Mouse (Mus musculus) spleen, adult 12 weeks (tissue): ENCODE data around the gene Sobp.

Experiments used
- DNase-seq: peaks from one replicate; pipeline ENCODE4 v3.0.0; 2022; ENCODE audit warnings: low spot score

The Sobp gene

DNA sequence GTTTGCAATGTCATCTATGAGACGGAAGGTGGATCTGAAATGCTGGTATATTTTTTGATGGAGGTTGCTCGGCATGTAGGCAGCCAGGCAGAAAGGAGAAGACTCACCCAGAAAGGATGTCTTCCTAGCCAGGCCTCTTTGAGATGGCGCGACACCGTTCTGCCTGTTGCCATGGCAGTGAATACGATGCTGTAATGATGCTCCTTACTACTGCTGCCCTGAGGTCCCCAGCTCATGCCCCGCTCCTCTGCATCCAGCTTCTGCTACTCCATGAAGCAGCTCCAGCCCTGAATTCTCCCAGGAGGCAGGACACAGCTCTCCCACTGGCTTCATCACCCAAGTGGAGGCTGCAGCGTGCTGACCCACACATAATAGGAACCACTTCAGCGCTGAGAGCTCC lies 183.3 kb downstream of the Sobp start:
- DNase-seq: no peak

- DNase-seq: no peak
Measured at GRCm38 (mm10) chr10:42989910-42990309, 184.4 kb downstream of the Sobp start.

DNA sequence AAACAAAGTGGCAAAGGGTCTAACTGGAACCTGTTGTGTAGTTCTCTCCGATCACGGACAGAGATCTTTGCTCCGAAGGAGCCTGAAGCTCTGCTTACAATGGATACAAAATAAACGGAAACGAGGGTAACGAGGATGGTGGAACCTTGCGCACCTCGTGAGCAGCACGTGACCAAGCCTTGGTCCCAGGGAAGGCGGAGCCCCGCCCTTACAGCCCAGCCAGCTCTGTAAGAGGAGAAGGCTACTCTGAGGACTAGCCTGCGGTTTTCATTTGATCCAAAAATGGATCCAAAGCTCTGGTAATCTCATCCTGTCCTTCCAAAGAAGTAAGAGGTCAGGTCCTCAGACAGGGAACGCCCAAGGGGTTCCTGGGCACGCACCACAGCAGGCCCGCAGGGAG lies 185.7 kb downstream of the Sobp start:
- no peak for DNase-seq

GRCm38 (mm10) chr10:42987594-42988052 lies 186.7 kb downstream of the Sobp start:
- DNase-seq: no peak

- DNase-seq: no peak
Measured at GRCm38 (mm10) chr10:42984886-42985285, 189.4 kb downstream of the Sobp start.

GRCm38 (mm10) chr10:42980999-42981757 lies 193.2 kb downstream of the Sobp start:
- no peak for DNase-seq

DNA sequence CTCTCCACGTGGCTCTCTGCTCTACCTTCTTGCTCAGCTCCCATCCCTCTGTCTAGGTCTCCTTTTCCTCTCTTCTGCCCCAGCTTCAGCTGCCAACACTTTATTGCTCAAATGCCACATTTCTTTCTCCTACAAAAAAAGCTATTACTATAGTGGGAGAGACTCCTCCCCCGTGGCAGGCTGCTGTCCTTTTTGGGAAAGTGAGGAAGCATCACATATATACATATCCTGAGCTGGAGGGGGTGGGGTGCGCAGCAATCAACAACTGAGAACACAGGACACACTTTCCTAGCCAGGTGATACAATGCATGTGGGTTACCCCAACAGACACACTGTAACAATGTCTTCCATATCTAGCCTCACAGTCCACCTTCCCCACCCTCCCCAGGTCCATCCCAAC lies 196.0 kb downstream of the Sobp start:
- no peak for DNase-seq

DNA sequence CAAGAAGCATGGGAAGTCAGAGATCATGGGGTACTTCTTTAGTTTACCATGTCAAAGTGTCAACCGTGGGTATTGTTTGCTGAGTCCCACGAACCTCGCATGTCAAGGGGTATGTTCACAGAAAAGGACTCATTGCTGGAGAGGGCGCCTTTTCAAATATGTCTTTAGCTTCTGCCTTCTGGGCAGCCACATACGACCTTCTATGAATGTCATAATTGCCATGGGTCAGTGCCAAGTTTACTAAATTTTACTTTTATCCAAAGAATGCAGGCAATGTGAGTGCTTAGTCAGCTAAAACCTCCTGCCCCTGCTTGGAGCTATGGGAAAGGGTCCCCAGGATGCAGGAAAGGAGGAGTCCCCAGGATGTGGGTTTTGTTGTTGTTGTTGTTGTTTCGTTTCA lies 197.8 kb downstream of the Sobp start:
- DNase-seq: no peak

GRCm38 (mm10) chr10:42973537-42973936 lies 200.8 kb downstream of the Sobp start:
- no peak for DNase-seq

- DNase-seq: no peak
Measured at GRCm38 (mm10) chr10:42972504-42973172, 201.7 kb downstream of the Sobp start.

DNA sequence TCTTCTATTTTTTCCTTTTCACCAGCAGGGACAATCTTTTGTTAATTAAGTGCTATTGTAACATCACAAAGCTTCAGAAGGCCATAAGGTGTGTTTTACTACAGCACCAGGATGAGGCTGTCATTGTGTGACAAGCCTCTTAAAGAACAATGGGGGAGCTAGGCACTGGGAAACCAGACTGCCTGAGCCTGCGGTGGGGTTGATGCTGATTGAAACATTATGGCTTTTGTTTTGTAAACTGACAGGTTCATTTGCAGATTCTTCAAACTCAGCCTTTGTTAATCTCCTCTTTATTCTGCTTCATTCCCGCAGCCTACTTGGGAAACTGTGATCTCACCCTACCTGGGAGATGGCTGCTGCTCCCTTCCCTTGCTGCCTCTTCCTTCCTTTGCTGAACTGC lies 206.0 kb downstream of the Sobp start:
- no peak for DNase-seq

DNA sequence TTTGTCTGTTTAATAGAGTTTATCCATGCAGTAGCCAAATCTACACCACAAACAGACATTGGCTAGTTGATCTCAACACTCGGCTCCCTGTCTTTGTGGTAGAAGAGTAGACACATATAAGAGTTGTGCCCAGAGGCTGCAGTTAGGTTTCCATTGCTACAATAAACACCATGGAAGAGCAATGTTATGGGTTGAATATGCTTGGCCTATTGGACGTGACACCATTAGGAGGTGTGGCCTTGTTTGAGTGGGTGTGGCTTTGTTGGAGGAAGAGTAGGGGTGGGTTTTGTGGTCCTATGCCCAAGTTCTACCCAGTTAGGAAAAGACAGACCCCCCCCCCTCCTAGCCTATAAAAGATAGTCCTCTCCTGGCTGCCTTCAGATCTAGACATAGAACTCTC lies 211.3 kb downstream of the Sobp start:
- no peak for DNase-seq

DNA sequence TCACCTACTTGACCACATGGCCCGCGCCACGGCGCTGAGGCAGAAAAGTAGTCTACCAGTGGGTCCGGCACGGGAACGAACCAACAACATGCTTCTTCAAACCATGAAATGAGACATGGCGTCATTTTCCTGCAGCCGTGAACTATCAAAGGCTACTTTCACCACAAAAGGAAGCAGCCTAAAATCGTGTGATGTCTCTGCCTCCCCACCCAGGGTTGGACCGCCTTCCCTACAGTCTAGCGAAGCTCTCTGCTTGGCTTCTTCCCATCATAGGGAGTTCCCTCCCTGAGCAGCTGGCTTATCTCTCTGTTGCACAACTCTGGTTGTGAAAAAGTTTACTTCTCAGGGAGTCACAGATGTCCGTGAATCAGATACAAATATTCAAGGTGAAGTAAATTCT lies 211.7 kb downstream of the Sobp start:
- DNase-seq: no peak

GRCm38 (mm10) chr10:42962181-42962601 lies 212.1 kb downstream of the Sobp start:
- DNase-seq: peak; percentile 5

DNA sequence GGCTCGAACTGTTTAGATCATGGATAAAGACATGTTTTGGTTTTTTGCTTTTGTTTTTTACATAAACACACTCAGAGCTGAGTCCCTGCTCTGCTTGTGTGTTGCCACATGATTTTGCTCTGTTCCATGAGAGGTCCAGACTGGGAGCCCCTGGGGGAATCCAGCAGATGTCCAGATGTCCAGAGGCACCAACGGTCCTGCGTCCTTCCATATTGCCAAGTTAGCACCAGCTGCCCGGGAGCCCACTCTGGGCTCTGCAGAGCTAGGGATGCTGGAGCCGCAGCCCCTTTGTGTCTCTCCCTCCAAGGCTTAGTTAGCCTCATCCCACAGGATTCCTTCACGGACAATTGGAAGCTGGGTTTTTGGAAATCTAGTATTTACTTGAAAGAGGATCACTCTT lies 212.6 kb downstream of the Sobp start:
- DNase-seq: no peak

- DNase-seq: no peak
Measured at GRCm38 (mm10) chr10:42958686-42959085, 215.6 kb downstream of the Sobp start.

GRCm38 (mm10) chr10:42957881-42958651 lies 216.3 kb downstream of the Sobp start:
- no peak for DNase-seq

DNA sequence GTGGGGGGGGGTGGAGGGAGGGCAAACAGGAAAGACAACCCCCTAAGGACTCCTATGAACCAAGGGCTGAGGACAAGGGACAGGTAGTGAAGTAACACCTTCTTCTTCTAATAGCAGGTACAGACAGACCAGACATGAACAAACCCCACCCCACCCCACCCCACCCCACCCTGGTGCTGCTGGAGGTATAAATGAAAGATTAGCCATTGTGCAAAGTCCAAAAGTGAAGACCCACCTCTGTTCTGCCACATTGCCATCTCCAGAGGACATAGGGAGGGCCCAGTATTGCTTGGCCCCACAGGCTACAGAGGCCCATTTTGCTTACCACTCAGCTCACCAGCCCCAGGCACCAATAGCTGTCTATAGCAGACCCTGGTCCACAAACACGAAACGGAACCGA lies 219.1 kb downstream of the Sobp start:
- DNase-seq: no peak

DNA sequence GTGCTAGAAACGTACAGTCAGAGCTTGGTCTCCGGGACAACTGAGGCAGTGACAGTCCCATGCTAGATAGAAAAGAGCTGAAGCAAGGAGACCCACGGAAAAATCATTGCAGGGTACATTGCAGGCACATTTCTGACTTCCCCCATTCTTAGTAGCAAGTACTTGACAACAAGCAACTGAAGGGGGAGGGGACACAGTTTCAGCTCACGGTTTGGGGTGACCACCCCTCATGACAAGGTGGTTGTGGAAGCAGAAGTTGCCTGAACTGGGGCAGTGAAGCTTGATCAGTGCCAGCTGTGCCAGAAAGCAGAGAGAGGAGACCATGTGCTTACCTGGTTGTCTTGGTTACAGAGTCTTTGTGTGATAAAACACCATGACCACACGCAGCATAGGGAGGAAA lies 220.7 kb downstream of the Sobp start:
- DNase-seq: no peak
